Mouse (Mus musculus) common myeloid progenitor, adult 5-6 weeks (primary cell): ENCODE data around the gene Nfix. TPM values are rescaled to one million over a fixed set of nuclear protein-coding genes. Genes with fewer than 3 reads are reported as not detected.

Source experiments
- ATAC-seq: replicated peaks from 2 replicates; pipeline ENCODE4 v1.8.0; 2016; ENCODE audit warnings: low read depth, mild to moderate bottlenecking, moderate TSS enrichment, inconsistent platforms; ENCODE audit not compliant: poor library complexity, severe bottlenecking
- total RNA-seq: library from RNA; stranded (forward); fragments of 200-1000, 187-1606 nt; gene quantifications from 2 replicates; pipeline ENCODE4 v1.2.3, GENCODE M21; 2017

The Nfix gene
- total RNA-seq, 1 experiment from 2014 or later = 15.5 TPM

GRCm38 (mm10) chr8:84798446-84799135, 1.6 kb downstream of the Nfix start:
- no peak for ATAC-seq

- ATAC-seq = no peak
Measured at GRCm38 (mm10) chr8:84797971-84798370, 2.2 kb downstream of the Nfix start.

GRCm38 (mm10) chr8:84797256-84797797, 2.8 kb downstream of the Nfix start:
- no peak for ATAC-seq

- ATAC-seq = no peak
Measured at GRCm38 (mm10) chr8:84794486-84794885, 5.7 kb downstream of the Nfix start.

GRCm38 (mm10) chr8:84793791-84794485, 6.2 kb downstream of the Nfix start:
- ATAC-seq = no peak

GRCm38 (mm10) chr8:84793134-84793533, 7.0 kb downstream of the Nfix start:
- no peak for ATAC-seq

- ATAC-seq = no peak
Measured at GRCm38 (mm10) chr8:84792429-84792947, 7.7 kb downstream of the Nfix start.

- ATAC-seq = no peak
Measured at GRCm38 (mm10) chr8:84790537-84790936, 9.6 kb downstream of the Nfix start.

GRCm38 (mm10) chr8:84789855-84790486, 10.2 kb downstream of the Nfix start:
- ATAC-seq = no peak

GRCm38 (mm10) chr8:84789345-84789744, 10.8 kb downstream of the Nfix start:
- no peak for ATAC-seq

- no peak for ATAC-seq
Measured at GRCm38 (mm10) chr8:84788896-84789295, 11.2 kb downstream of the Nfix start.

GRCm38 (mm10) chr8:84787523-84788302, 12.4 kb downstream of the Nfix start:
- ATAC-seq = no peak

- no peak for ATAC-seq
Measured at GRCm38 (mm10) chr8:84786801-84787467, 13.2 kb downstream of the Nfix start.

GRCm38 (mm10) chr8:84785756-84786677, 14.1 kb downstream of the Nfix start:
- ATAC-seq = no peak

- no peak for ATAC-seq
Measured at GRCm38 (mm10) chr8:84785506-84785755, 14.7 kb downstream of the Nfix start.

GRCm38 (mm10) chr8:84784681-84785505, 15.3 kb downstream of the Nfix start:
- ATAC-seq = no peak

- ATAC-seq = no peak
Measured at GRCm38 (mm10) chr8:84783919-84784581, 16.1 kb downstream of the Nfix start.
